Mouse (Mus musculus) c-Kit-positive CD71-negative TER-119-negative erythroid progenitor cells, embryonic 14.5 days (primary cell): Measurements from ENCODE around the gene Olfm1.

Experiments
- DNase-seq: peaks from one replicate; pipeline ENCODE4 v3.0.0-alpha.2; 2013; ENCODE audit warnings: low read depth

The Olfm1 gene

DNA sequence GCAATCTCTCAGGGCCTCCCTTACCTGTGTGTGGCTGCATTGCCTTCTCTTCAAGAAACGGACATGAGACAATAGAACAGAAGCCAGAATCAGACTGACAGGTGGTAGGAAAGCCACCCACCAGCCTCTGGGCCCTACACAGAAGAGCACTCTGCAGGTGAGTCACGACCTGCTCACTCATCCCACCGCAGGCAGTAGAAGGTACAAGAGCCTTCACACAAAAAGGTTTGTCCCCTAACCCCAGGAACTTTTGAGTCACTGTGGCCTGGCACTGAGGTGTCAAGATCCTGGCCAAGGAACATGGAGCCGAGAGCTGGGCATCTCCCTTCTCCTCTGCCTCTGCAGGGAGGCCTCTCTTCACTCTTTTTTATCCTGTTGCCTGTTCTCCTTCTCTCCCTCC, 42.3 kb downstream of the Olfm1 start:
- no peak for DNase-seq

DNA sequence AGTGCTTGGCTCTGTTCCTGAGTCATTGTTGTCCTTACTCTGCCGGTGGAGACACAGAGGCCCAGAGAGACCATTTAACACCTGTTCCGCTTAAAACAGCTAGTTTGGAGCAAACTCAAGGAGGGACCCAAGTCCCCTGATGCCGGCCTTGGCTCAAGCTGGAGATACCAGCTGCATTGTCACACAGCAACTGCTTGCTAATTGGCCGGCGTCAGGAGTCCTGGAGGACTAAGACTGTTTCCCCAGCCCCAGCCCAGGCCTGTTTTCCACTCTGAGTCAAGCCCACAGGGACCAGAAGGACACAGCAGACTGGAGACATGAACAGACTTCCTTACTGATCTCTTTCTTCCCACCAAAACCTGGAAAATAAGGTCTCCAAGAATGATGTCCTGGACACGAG, 43.7 kb downstream of the Olfm1 start:
- DNase-seq = no peak

DNA sequence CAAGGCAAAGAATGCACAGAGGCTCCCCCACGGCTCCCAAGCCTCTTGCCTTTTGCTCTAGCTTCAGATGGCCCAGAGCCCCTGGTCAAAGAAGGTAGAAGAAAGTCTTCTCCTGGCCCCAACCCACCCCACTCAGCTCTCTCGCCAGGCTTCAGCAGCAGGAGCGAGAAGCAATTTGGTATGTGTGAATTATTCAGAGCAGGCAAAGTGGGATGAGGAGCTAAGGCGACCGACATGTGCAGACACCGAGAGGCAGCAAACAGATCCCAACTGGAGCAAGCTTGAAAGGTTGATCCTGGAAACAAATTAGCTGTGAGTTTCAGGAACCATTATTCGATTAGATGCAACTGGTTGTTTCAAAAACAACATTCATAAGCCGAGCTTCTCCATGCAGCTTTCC, 46.8 kb downstream of the Olfm1 start:
- DNase-seq = no peak

DNA sequence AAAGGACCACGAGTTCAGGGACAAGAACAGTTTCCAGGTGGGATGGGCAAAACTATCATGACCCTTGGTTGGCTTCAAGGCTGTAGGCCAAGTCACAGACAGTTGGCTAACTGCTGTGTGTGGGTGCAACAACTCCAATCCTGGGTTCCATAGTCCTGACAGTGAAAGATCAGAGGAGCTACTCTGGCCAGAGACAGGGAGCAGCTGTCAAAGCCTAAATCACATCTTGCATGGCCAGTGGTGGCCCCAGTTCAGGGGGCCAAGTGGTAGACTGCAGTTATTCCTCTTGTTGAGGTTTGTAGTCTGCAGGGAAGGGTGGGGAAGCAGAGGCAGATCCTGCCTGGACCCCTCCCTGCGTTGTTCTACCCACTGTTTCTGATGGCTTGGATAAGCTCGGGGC, 48.1 kb downstream of the Olfm1 start:
- DNase-seq = no peak

DNA sequence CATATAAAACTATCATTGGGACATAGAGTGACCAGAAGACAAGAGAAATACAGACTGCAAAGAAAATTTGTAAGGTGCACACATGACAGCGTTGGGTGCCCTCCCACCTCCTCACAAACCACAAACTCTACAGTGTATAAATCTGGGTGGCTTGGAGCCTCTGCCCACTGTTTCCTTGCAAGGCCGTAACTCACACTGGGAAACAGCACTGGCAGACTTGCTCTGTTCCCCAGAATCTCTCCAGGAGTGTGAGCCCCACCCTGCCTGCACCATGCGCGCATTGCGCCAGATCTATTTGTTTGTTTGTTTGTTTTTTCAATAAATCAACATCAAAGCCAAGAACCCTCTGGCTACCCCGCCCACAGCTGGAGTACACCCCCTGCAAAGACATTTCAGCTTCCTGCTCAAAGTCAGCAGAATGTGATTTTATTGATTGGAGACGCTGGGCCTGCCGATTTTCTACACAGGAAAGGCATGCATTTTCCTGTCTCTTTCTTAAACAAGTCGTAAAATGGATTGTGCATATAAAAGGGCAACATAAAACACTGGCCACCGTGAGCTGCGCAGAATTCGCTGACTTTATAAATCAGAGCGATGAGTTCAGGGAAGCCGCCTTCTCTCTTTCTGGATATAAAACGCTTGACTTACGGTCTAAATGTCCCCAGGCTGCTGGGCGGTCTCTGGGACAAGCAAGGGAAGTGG, 48.9 kb downstream of the Olfm1 start:
- DNase-seq = no peak

DNA sequence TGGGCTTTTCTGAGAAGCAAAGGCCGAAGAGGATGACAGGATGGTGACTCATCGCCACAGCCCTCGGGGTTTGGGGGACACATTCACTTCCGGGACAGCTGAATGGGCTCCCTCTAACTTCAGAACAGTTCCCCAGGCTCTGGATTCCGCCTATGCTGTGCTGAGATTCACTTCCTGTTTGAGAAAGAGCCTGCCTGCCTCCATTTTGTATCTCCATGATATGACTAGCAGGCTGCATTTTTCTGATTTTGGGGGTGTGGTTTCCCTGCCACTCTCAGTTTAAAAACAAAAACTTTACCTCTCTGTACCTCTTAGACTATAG, 49.4 kb downstream of the Olfm1 start:
- DNase-seq = peak; percentile 42

DNA sequence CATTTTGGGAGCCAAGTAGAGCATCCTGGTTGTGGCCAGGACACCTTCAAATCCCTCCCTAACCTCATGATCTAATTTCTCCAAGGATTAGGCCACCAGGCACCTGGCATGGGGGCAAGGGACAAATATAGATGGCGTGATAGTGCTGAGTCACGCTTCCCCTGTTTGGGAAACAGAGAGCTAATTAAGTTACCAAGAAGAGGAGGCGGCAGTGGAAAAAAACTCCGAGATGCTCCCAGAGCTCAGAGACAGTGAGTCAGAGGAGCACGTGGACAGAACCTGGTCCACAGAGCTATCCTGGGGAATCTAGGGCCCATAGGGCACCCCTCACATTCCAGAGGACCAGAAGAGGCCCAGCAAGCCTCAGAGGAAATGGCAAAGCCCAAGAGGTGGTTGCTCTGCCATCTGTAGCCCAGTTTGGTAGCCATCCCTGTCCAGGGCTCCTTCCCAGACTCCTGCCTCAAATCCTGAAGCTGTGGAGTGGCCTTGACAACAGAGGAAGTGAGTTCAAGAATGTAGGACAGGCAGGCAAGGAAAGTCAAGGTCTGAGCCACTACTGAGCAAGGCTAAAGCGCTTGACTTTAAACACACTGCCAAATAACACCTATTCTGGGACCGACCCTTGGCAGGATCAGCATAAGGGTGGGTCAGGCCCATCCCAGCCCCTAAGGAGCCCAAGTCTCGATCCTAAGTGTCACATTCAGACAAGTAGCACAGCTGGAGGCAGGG, 52.0 kb downstream of the Olfm1 start:
- no peak for DNase-seq

DNA sequence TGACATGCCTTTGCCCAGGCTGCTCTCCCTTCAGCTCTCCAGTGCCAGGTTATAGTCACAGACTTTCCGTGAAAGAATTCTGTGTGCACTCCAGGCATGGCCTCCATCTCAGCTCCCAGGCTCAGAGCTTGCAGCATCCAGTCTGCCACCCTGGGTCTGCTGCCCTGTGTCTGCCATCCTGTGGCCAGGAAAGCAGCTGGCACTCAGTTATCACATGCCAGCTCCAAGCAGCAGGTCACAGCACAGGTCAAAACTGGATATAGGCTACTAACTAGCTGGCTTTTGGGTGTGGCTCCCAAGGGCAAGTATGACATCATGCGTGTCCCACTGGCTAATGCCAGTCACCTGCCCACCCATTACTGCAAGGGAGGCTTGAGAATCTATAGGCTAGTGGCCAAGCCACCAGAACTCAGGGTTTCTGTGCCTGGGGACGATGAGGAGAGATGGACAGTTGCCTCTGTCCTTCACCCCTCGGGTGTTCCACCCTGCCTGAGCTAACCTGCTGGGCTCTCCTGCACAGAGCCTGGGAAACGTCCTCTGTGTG, 53.4 kb downstream of the Olfm1 start:
- DNase-seq = no peak

DNA sequence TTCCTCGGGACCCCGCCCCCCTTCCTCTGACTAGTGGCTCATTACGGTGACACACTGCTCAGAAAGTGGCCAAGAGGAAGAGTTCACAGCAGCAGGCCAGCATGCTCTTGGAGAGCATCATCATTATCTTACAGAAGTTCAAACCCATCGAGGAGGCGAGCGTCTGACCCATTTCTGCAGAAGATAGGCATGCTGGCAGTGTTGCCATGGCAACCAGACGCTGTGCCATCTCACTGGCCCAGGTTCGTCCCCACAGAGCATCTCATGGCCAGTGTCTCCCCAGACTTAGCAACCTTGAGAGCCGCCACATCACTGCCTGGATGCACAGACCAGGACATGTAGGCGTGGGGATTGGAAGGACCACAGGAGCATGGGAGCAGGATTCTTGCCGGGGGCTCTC, 54.3 kb downstream of the Olfm1 start:
- no peak for DNase-seq

DNA sequence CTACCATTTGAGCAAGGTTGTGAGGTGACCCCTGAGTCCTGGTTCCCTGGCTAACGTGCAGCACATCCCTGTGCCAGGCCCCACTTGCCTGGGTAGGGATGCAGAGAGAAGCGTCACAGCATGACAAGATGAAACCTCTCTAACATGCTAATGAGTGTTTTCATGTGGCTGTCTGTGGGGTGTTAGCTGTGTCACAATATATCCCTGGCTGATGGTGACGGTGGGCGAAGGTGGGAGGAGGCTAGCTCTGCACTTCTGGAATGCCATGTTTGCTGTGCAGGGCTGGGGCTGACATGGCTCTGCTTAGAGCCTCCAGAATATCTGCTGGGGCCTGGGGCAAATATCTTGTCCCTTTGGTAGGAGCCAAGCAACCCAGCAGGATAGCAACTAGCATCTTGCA, 59.8 kb downstream of the Olfm1 start:
- no peak for DNase-seq

DNA sequence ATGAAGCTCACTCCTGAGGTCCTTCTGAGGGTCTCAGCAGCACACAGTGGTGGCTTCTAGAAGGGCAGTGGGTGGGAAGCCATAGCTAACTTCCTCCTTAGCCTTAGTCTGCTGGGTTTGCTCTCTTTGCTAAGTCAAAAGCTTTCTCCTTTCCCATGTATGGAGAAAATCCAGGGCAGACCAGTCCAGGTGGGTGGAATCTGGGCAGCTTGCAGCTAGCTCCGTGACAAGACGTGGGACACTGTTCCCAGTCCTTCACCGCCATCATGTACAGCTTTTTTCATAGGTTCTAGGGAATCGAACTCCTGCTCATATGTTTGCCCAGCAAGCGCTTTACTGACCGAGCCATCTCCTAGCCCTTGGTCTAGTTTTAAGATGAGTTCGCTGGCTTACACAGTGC, 63.2 kb downstream of the Olfm1 start:
- DNase-seq = no peak

DNA sequence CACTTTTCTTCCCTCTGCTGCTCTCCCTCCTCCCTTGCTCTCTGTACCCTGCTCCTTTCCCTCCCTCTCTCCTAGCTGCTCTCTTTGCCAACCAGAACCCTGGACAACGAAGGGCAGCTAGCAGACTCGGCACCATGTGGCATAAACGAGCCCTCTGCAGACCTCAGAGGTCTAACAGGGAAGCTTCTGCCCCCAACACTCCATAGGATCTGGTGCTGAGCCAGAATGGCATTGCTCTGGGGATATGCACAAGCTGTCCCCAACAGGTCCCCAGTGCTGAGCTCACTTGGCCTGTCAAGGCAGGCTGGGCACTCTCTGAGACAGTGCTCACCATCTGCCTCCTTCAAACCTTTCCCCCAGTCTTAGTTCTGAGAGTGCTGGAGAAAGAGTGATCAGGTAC, 68.6 kb downstream of the Olfm1 start:
- DNase-seq = no peak

DNA sequence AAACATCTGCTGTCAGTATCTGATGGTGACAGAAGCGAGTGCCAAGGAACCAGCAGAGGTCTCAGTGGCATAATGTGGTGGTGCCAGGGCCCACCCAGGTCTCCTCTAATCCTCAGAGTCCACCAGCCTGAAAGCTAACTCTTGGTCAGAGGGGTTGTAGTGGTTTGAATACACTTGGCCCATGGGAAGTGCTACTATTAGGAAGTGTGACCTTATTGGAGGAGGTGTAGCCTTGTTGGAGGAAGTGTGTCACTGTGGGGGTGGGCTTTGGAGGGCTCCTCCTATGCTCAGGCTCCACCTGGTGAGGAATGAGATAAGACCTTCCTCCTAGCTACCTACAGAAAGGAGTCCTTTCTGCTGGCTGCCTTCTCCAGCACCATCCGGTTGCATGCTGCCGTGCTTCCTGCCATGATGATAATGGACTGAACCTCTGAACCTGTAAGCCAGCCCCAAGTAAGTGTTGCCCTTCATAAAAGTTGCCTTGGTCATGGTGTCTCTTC, 75.0 kb downstream of the Olfm1 start:
- no peak for DNase-seq

DNA sequence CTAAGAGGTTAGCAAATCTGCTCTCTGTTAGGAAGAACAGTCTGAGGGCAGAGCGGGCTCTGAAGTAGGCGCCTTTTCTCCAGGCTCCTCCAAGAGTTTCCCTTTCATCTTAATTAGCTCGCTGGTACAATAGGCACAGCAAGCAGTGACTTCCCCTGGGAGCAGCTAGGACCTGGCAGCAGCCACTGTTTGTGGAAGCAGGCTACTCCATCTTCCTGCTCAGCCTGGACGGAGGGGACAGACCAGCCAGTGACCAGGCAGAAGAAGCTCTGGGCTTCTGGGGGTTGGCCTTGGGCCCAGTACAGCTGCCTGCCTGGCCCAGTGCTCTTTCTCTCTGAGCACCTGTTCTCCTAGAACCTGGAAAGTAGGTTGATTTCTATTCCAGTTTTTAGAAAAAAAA, 77.8 kb downstream of the Olfm1 start:
- DNase-seq = no peak

DNA sequence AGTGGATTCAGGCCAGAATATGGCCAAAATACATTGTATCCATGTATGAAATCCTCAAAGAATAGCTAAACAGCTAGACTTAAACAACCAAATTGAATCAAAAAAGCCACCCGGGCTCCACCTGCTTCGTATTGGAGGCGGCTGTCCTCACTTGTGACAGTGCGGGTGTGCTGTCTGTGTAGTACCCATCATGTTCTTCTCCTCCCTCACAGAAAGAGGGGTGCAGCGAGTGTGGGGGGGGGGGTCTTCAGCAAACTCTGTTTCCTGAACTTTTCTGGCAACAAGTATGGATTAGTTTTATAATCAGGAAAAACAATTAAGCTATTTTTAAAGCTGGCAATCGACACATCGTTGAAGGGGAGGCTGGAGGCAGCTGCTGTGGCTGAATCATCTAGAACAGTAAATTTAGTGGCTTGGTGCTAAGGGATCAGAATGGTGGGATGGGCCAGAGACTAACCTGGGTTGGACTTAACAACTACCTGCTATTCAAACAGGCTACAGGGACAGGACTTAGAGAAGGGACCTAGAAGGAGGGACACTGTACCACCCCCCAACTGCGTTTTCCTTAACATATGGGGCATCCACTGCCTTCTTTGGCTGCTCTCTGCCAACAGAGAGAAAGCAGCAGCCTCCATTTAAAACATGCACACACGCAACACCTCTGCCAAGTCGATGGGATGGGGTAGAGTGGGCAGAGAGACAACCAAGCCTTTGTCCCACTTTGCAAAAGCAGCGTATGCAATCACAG, 79.6 kb downstream of the Olfm1 start:
- DNase-seq = no peak

DNA sequence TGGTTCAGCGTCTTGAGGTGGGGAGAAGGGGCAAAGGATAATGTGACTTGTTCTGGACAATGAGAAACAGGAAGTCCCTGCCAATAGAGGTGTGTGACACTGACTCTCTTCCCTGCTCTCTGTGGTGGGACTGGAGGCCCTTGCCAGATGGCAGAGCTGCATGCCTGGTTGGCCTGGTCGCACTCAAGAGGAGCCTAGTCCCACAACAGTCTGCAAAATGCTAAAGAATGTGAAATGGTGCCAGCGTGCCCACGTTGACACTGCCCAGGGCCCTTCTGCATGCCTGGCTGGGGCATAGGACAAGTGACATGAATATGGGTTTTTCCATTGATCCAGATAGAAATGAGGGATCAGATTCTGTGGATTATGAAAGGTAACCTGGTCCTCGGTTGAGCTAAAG, 81.2 kb downstream of the Olfm1 start:
- no peak for DNase-seq

DNA sequence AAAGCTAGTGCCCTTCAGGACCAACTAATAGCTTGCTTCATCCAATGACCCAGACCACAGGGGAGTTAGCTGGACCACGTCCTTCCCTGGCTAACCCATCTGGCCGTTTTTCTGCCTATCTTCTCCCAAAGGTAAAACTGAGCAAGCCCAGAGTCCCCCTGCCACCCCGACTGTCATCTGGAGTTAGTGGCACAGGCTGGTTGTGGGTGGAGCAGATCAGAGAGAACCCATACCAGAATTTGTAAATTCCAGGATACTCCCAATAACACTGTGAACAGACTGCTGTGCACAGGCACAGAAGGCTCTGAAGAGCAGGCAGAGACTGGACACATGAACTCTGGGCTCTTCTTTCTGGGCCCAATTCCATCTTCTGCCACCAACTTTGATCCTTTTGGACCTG, 82.6 kb downstream of the Olfm1 start:
- DNase-seq = no peak

DNA sequence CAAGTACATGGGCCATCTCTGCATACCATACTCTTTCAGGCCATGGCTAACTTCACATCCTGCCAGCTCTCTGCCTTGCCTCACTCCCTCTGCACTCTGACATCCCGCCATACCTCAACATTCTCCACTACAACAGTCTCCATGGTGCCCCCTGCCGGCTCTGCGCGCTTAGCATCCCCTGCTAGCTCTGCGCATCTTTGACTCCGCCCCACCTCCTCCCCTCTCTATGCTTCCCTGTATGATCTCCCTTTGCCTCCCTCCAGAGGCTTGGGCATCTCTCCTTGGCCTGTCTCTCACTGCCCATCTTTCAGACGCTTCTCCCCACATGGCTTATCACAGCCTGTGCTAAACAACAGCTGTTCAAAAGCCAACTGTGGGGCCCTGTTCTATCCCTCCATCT, 85.4 kb downstream of the Olfm1 start:
- peak; percentile 47 for DNase-seq

DNA sequence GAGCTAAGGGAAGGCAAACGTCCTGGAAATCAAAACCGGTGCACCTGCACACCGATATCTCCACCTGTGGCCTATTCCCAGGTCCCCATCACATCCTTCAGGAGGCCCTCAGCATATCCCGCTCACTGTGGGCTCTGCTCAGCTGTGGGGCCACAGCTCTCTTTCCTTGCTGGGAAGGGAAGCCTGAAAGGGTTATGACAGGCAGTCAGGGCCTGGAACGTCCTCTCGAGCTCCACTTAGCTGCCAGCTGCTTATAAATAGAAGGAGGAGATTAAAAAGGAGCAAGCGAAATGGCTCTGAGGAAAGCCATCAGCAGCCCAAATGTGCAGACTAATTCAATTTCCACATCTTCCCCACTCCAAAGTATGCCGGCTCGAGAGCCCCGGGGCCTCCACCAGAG, 86.1 kb downstream of the Olfm1 start:
- no peak for DNase-seq
